Mouse (Mus musculus): ENCODE data around the gene Pdzd2. TPM values are rescaled to one million over a fixed set of nuclear protein-coding genes. Genes with fewer than 3 reads are reported as not detected.
A peak's percentile ranks its signal among the peaks of the same experiment; 100 is the strongest.

Pdzd2 gene
- total RNA-seq, 2 experiments from 2014 or later = 178 to 205 TPM

DNA sequence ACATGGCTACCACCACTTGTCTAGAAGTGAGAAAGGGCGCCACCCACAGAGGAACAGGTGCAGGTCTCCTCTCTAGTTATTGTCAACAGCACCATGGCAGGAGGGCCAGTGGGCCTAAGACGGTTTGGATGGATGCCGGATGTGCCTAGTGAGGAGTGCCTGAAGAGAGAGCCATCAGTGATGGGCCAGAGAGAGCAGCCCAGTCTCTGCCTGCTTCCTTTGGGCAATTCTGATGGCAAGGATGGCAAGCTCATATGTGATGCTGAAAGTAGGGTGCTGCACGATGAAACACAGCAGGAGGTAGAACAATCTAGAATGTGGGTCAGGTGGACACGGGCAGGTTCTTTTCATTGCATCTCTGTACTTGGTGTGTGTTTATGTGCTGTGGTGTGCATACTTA, 117.0 kb downstream of the Pdzd2 start:
- DNase-seq = no peak

DNA sequence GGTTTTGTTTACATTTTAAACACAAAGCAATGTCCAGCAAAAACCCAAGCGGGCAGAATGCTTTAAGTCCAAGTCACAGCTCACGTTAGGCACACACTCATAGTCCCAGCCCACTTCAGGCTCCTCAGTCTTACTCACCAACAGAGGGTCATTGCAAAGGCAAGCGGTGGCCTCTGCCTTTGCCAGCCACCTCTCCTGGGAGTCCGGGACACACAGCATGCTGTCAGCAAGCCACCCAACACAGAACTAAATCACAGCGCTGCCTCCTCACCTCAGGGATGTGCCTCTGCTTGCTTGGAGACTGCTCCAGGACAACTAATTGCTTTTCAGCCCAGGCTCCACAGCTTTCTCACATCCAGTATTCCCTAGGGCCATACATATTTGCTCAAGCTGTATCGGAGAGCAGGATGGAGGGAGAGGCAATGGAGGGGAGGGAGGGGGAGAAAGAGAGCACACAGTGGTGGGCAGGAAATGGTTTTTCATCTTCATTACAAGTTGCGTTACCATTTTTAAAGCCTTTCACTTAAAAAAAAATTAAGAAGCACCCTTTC, 117.6 kb downstream of the Pdzd2 start:
- no peak for DNase-seq

DNA sequence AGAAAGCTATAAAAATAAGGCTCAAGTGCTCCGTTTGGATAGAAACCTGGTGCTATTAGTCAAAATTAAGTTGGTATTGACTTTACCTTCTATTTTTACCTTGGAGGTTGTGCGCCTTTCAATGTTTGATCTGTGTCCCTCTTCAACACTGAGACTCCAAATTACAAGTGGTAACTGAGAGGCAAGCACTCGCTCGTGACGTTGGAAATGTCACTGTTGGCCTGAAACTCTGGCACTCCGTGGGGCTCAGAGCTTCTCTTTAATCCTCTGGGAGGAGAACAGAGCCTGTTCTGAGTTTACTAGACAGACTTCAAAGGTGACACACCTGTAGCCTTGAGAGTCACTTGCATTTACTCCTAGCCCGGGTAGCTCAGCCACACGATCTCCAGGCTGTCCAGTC, 120.5 kb downstream of the Pdzd2 start:
- no peak for DNase-seq

DNA sequence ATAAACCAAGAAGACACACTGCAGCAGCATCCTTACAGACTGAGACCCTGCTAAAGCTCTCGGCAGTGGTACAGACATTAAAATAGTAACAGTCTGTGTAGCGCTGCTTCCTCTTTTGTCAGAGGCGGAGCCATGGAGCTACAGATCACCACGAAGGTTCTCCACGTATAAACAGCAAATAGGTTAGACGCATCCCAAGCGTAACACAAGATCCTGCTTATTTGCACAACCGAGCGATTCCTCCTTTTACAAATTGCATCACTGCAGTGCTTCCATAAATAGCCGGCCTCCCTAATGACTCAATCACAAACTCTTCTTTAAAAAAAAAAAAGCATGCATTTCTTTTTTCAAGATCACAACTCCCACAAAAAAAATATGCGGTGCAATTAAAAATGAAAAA, 122.1 kb downstream of the Pdzd2 start:
- no peak for DNase-seq

DNA sequence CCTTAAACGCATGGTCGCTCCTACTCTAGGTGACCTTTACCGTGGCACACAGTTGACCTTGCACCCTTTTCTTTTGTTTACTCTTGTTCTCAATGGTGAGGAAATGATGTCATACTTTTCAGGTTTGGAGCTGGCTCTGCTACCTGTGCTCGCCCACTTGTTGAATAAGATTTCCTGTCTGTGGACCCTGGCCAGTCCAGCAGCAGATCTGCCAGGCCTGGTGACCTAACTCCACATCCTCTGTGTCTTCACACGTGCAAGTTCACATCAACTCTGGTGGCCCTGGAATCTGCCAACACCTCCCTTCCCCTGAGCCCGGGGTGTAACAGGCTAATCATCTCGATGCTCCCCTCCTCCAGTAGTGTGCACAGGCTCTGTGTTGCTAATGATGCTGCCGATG, 122.5 kb downstream of the Pdzd2 start:
- no peak for DNase-seq

DNA sequence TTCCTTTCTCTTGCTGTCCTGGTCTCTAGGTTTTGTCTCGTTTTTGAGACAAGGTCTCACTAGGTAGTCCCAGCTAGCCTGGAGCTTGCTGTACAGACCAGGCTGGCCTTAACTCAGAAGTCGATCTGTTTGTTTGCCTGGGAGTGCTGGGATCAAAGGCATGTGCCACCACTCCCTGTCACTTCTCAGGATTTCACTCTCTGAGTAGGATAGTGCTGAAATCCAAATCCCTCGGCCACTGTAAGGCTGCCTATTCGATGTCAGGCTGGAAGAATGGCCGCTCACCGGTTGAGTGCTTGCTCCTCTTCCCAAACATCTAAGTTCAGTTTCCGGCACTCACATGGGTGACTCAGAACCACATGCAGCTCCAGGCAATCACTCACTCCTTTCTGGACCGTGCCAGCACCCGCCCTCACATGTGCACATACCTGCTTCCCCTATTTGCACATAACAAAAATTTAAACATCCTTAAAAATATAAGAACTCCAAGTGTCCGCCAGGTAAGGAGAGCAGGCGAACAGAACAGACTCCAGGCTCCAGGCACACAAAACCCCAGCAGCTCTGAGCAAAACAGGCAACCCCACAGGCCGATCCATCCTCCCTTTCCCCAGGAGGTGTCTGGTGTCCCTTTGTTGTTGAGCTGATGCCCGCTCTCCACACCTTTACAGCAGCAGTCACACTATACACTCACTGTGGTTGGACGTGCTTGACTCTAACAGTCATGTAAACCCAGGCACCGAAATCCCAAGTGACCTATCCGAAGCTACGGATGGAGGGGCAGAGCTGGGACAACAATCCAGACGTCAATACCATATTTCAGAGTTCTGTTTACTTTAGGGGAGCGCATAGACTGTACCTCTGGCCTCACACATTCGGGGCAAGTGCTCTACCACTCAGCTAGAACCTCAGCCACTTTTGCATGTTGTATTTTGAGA, 124.5 kb downstream of the Pdzd2 start:
- DNase-seq = no peak

DNA sequence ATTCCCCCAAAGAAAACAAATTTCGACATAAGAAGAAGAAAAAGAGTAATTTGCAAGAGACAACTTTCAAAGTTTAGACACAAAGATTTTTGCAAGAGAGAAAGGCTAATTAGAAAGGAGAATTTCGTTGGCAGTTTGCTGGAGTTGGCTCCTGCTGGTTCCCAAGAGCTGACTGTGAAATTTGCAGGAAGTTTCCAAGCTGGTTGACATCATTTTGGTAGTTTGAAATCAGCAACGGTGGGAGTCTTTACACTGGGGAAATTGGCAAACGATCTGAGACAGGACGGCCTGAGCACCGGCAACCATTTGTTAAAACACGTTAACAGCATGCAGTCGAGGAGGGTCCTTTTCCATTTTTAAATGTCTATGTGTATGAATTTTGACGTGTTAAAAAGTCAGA, 125.7 kb downstream of the Pdzd2 start:
- DNase-seq = no peak

DNA sequence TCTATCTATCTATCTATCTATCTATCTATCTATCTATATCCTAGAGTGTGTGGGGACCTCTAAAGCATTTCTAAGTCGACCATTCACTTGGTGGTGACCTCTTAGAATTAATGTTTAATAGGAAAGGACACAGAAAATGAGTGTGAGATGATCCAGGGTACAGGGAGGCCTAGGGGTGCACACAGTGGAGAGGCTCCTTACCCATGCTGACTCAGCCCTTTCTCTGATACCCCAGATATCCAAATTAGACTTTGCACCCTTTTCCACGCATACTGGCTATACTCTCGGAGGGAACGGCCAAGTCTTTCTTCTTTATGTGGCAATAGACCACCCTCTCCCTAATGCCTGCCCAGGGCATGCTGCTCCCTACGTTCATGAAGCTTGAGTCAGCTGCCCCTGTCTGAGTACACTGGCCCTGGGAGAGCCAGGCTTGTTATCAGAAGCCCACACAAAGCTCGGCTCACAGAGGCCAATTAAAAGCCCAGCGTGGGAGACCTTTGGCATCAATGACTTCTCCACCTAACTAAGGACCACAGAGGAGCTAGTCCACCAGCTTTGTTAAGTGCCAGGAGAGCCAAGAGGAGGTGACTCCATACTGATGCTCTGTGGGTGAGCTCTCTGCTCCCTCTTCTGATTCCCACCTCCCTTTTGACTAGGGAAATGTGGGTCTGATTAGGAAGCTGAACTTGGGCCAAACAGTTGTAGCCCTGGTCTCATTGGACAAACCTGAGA, 126.6 kb downstream of the Pdzd2 start:
- no peak for DNase-seq

DNA sequence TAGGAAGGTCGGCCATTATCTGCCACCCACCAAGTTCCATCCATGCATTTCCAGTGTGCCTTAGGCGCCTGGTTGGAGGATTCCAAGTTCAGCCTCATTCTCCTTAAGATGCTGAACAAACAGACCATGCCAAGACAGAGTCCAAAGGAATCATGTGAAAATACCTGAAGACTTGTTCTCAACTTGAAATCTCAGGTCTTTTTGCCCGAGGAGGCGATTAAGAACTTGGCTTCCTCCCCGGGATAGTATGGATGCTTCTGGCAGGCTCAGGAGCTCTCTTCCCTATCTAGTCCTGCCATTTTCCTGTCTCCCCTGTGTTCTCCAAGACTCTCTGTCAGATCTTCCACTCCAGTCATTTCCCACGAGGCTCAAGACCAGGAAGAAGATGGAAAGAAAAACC, 131.6 kb downstream of the Pdzd2 start:
- no peak for DNase-seq

DNA sequence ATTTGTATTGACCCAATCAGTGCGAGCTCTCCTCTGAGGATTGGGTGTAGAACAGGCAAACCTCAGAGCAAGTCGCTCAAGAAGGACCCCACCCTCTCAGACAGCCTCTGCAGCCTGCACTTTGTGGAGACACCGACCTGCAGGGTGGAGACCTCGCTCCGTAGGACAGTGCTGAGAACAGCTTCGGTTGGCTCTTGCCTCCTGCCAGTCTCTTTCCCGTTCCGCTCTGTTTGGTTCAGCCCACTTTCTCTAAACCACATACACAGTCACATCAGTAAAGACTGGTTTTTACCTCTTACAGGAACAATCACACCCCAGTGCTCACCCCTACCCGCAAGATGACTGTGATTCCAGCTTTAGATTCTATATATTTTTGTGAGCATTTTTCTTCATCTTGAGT, 133.4 kb downstream of the Pdzd2 start:
- no peak for DNase-seq

DNA sequence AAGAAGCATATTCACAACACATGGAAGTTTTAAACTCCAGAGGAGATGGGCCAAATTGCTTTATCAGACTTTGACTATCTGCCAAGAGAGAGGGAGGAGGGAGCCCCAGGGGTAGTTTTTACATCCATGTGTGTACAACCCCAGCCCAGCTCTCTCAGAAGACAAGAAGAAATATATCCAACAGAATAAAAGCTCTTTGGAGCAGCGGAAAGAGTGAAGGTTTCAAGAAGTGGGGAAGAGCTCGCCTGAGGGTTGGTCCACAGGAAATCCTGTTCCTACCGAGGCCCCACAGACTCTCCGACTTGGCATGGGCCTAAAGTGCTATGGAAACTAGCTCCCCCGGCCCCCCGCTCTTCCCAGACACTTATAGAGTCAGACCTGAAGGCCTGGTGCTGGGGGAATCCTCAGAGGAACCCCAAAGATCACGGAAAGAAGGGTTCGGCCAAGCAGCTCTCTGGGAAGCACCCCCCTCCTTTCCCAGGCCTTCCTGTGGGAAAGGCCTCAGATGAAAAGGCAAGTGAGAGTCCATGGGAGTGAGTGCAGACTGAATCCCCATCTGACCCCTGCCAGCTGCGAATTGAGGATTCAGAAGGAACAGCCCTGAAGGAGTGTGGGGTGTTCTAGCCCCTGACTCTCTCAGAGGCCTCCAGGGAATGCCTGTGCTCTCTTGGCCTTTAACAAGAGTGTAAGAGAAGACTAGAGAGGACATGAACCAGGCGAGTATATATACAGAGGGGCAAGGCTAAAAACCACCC, 134.3 kb downstream of the Pdzd2 start:
- peak; percentile 24 for DNase-seq

DNA sequence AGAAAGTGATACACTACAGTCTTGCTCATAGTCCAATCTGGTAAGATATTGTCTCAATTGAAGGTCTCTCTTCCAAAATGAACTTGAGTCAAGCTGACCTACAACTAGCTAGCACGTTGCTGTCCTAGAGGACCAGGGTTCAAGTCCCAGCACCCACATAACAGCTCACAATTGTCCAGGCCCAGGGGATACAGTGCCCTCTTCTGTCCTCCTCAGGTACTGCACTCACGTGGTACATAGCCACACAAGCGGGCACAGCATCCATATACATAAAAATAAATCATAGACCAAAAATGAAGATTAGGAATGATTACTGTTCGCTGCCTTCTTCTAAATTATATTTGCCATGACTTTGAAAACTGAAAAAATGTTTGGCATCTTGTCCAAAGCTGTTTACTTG, 136.1 kb downstream of the Pdzd2 start:
- no peak for DNase-seq

DNA sequence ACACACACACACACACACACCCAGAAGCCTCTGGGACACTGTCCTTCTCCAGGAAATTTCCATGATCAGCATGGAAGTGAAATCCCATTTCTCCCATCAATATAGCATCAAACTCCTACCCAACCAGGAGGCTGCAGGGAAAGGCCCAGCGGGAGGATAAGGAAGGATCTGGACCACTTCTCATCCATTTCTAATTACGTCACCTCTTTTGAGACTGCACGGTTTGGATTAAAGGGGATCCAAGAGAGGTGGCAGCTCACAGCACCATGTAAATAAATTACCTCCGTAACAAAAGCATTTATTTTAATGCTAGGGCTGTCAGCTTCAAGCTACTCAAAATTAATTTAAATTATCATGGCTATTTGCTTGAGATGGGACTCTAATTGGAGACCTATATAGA, 146.6 kb downstream of the Pdzd2 start:
- no peak for DNase-seq

DNA sequence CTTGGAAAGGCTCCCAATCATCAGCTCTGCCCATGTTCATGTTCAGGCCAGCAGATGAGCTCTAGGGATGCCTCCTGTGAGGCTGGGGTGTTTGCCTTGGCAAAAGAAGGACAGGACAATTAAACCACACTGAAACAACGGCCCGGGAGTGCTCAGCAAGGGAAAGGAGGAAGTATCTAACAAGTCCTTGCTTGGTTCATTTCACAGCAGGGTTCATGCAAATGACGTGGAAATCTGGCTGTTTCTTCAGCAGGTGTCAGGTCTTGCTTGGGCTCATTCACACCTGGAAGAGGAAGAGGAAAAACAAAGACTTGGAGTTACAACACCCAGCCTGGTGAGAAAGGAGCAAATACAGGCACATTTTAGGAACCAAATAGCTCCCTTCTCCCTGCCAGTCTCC, 147.1 kb downstream of the Pdzd2 start:
- no peak for DNase-seq

DNA sequence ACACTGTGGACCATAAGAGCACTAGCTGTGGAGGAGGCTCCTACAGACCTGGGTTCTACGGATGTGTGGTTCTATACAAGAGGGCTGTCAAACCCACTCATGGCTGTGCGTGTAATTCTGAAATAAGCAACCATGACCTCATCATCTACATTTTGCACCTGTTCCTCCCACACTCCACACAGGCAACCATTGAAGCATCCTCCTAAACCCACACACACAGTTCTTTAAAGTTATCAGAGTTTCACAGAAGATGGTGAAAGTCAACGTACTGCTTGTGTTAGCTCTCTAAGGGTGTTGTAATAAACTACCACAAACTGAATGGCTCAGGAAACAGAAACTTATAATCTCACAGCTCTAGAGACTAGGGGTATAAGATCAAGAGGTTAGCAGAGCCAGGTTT, 151.1 kb downstream of the Pdzd2 start:
- no peak for DNase-seq

DNA sequence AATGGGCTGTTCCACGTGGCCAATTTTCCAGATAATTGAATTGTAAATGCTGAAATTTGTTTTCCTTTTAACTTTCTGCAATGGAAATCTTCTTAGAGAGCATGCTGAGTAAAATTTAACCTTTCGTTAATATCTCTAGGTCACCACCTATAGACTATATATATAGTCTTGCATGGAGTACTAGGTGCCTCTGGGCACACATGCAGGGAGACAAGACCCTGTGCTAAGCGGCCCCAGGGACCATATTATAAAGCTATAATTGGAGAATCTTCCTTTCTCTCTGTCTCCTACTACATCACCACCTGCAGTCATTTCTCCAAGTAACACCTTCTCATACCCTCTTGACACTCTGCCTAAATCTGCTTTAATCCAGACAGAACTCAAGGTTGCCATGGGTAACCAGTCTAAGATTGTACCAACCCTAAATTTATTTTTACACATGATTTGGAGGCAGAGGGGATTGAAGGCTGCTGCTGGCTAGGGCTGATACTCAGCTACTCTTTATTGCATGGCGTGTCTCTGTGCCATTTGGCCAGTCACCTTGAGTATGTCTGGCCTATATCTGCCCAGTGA, 152.8 kb downstream of the Pdzd2 start:
- DNase-seq = no peak

DNA sequence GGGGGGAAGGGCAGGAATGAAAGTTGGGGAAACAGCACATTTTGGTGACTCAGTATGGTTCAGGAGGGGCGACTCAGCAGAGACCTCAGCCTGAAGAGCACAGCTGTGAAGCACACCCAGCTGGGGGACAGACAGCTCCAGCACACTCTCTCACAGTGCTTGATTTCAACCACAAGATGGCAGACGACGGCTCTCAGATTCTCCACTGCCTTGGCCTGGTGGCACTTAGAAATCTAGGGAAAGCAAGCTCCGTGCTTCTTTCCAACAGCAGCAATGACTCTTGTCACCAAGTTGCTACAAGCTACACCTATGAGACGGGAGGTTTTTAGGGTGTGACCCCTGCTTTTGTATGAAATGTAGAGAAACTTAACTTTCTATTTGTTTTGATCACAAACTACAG, 153.6 kb downstream of the Pdzd2 start:
- peak; percentile 80 for DNase-seq

DNA sequence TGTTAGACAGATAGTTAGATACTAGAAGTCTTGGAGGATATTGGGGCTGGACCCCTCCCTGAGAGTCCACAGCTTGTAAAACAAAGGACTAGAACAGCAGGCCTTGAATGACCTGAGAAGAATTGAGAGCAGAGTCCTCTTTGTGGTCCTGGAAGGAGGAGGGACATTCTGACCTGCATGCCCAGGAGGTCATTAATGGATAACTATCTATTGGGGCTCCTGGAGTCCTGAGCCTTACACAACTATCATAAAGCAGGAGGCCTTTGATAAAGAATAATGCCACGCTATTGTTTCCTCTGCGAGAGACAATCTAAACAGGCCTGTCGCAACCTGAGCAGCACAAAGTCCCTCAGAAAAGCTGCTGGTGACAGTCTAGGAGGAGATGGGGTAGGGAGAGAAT, 156.7 kb downstream of the Pdzd2 start:
- no peak for DNase-seq

DNA sequence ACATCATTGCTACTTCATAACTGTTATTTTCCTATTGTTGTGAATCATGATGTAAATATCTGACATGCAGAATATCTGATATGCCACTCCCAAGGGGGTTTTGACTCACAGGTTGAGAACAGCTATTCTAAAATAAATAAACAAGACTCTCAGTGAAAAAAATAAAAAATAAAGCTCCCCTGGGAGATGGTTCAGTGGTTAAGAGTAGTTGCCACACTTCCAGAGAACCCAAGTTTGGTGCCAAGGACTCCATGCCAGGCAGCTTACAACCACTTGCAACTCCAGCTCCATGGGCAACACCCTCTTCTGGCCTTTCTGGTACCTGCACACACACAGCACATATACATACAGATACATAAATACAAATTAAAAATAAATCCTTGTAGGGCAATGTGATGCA, 157.3 kb downstream of the Pdzd2 start:
- no peak for DNase-seq

DNA sequence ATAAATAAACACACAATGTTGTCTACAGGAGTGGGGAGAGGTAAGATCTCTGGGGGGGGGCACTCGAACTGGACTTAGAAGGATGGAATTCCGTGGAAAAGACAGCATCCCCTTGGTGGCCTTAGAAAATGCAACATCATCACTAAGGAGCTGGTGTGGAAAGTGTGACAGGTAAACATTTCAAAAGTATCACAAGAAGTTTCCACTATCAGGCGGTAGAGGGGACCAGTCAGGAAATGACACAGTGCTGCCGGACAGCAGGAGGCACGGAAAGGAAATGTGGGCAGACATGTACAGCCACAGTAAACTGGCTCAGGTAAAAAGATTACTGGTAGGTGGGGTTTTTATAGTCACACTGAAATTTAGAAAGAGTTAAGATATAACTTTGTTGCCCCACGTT, 160.5 kb downstream of the Pdzd2 start:
- no peak for DNase-seq

DNA sequence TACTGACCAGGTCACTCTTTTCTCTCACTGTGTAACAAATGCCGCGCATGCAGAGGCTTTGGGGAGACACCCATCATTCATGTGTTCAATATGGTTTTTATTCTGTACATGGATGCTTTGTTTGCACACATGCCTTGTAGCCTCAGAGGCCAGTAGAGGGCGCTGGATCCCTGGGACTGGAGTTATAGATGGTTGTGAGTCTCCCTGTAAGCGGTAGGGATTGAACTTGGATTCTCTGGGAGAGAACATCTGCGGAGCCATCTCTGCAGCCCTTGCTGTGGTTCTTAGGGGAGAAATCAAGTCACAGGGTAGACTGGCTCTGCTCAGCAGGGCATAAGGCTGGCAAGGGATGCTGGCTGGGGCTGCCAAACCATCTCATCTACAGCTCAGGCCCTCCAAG, 161.4 kb downstream of the Pdzd2 start:
- DNase-seq = peak; percentile 70

DNA sequence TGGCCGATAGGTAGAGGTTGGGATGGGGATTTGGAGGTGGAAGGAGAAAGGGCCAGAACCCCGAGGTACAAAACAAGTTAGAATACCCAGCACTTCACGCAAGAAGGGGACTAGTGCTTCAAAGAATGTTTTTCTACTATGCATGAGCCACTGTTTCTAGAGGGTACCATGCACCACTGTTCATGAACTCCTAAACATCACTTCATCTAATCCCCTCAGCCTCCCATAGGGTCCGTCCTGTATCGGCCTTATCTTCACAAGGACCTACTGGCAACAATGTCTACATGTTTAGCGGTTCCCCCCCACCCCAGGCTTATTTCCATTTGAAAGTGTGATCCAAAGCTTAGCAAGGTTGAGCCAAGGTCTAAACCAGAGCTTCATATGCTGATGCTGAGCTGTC, 162.0 kb downstream of the Pdzd2 start:
- DNase-seq = no peak
